Mouse (Mus musculus) brown adipose tissue, adult 24 weeks (tissue): ENCODE measurements around the gene Cep350. TPM values are rescaled to one million over a fixed set of nuclear protein-coding genes. Genes with fewer than 3 reads are reported as not detected.

Experiments
- H3K27ac ChIP-seq: fragments of 200-500 bp; replicated peaks from 2 replicates; pipeline ENCODE4 v1.5.1; 2012; ENCODE audit warnings: low read depth, mild to moderate bottlenecking, low read length
- H3K4me1 ChIP-seq: fragments of 200-500 bp; 2 replicates; pipeline ENCODE4 v1.6.1; 2012; ENCODE audit warnings: low read length, mixed read lengths; ENCODE audit not compliant: control insufficient read depth, insufficient read depth, insufficient read length
- H3K4me3 ChIP-seq: fragments of 200-500 bp; 2 replicates; pipeline ENCODE4 v1.5.1; 2012; ENCODE audit warnings: low read depth, mild to moderate bottlenecking, low read length, moderate library complexity; ENCODE audit not compliant: insufficient read depth
- polyA plus RNA-seq: library from polyadenylated mRNA; stranded (reverse); fragments of >200 nt; gene quantifications from 2 replicates; pipeline ENCODE4 v1.2.4, GENCODE M21; 2012; ENCODE audit not compliant: missing spikeins, insufficient read depth, insufficient read length

The Cep350 gene
- 7.3 and 11.2 TPM in 2 replicates for polyA plus RNA-seq

DNA sequence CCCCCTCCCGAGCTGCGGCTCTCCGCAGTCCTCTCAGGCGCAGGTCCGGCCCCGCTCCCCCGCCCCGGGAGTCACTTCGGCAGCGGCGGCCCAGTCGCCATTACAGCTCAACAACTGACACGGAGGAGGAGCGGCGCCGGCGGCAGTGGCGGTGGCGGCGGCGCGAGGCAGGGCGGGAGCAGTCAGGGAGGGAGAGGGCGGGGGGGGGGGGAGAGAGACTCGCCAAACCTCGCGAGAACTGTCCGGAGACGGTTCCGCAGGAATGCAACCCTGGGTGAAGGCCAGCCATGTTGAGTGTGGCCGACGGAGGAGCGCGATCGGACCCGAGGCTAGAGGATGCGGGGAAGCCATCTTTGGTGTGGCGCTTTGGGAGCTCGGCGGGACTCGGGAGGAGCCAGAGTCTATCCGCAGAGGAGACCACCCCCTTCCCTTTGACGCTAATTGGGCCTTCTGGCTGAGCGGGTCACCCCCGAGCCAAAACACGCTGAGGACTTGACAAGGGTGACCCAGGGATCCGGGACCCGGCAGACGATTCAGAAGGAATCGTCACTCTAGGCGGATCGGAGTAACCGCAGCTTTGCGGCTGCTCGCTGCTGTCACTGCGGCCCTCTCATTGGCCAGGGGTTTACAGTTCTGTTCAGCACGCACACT, at the start of gene Cep350:
Gene Cep350, minus strand, starts transcription at position 188 of the 651 bp plus-strand sequence.
- Histone ChIP-seq H3K4me3 (peak within 1 kb of the TSS; percentile 94), H3K27ac (peak within 1 kb of the TSS; percentile 85), H3K4me1 (no peaks in the 10 kb centered on the region)

- Histone ChIP-seq H3K27ac (no peak overlapping the region), H3K4me1 (no peaks in the 10 kb centered on the region), H3K4me3 (no peak overlapping the region)
Observed at GRCm38 (mm10) chr1:156020402-156020801, 47.3 kb upstream of the Cep350 start.

- Histone ChIP-seq H3K27ac (no peak overlapping the region), H3K4me3 (no peak overlapping the region), H3K4me1 (no peaks in the 10 kb centered on the region)
Observed at GRCm38 (mm10) chr1:156019800-156020199, 46.7 kb upstream of the Cep350 start.

- Histone ChIP-seq H3K4me1 (no peaks in the 10 kb centered on the region), H3K4me3 (no peak overlapping the region), H3K27ac (no peak overlapping the region)
Observed at GRCm38 (mm10) chr1:156009003-156009402, 35.9 kb upstream of the Cep350 start.

GRCm38 (mm10) chr1:156005906-156006305, 32.9 kb upstream of the Cep350 start:
- Histone ChIP-seq H3K4me3 (no peak overlapping the region), H3K27ac (no peak overlapping the region)

DNA sequence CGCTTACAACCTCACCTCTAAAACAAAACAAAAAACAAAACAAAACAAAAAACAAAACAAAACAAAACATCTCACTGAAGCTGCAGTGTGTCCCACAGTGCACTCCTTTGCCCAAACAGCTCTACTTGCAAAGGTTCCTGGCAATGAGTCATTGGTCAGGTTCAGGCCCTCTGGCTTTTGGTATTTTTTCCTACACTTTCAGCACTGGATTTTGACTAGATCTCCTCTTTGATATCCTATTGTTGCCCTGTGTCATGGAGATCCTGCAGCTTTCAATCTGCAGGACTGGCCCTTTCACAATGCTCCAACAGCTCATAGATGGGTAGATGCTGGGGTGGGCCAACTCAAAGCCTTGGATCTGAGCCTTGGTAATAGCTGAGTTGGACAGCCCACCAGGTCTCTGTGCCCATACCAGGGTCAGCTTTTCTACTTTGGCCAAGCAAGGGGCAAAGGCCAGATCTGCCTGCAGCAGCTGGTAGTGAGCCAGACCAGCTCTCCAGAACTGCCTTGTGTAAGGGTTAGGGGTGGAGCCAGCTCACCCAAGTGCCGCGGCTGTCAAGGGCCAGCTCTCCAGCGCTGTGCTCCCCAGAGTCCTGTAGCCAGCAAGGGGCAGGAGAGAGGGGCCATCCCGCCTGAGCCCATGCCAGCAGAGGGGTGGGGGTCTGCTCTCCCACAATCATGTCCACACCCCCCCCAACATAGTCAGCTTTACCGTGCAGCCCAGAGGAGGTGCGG, 30.3 kb upstream of the Cep350 start:
- H3K27ac ChIP-seq, result no peak overlapping the region
- H3K4me1 ChIP-seq, result no peaks in the 10 kb centered on the region
- no peak overlapping the region for H3K4me3 ChIP-seq

More at GRCm38 (mm10) chr1:156005906-156006305, 32.9 kb upstream of the Cep350 start:
- no peaks in the 10 kb centered on the region for H3K4me1 ChIP-seq

- H3K27ac ChIP-seq, result no peak overlapping the region
- H3K4me1 ChIP-seq, result no peaks in the 10 kb centered on the region
- H3K4me3 ChIP-seq, result no peak overlapping the region
Observed at GRCm38 (mm10) chr1:156002366-156002765, 29.3 kb upstream of the Cep350 start.

DNA sequence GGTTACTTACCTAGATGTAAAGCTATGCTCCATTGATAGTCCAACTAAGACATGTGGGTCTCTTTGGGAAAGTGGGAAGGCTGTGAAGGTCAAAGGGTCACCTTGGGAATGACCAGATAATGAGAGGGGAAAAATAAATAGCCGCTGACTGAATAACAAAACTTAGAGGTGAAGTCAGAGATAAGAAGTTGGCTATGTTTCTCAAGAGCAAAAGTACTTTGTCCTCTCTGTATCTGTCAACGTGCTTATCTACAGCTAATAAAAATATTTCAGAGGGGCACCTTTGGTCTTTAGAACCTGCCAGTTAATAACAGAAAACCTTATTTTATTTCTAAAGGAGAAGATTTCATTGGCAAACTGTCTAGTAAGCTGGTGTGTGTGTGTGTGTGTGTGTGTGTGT, 22.6 kb upstream of the Cep350 start:
- no peak overlapping the region for H3K27ac ChIP-seq
- no peaks in the 10 kb centered on the region for H3K4me1 ChIP-seq
- no peak overlapping the region for H3K4me3 ChIP-seq

DNA sequence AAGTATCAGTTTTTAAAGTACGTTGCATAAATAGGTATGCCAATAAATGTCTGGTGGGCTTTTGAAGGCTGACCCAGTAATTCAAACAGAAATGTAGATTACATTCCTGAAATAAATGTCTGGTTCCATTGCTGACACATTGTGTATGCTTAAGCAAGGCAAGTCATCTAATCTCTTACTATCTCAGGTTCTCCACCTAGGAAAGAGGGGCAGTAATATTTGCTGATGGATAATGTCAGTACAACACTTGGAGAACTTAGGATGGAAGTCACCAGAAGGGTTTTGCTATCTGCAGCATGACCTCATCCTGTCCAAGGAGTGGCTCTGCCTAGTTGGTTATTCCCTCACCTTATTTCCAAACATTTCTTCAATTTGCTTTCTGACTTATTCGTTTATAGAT, 21.5 kb upstream of the Cep350 start:
- no peaks in the 10 kb centered on the region for H3K4me1 ChIP-seq
- no peak overlapping the region for H3K27ac ChIP-seq
- H3K4me3 ChIP-seq, result no peak overlapping the region

- Histone ChIP-seq H3K4me3 (no peak overlapping the region), H3K4me1 (no peaks in the 10 kb centered on the region), H3K27ac (no peak overlapping the region)
Observed at GRCm38 (mm10) chr1:155990391-155990790, 17.3 kb upstream of the Cep350 start.

DNA sequence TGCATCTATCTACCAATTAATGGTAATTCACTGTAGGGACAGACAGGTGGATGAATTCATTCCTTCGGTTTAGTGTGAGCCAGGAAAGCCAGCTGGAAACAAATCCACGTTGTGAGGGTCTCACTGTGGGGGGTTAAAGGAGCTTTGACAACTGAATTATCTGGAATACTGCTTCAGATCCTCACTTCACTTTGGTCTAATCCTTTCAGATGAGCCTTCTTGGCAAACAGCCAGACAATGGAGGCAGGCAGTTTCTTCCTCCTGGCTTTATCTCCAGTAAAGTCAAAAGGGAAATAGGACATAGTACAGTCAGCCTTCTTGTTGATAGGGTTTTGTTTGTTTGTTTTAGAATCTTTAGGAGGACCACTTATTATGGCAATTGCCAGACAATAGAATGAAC, 16.3 kb upstream of the Cep350 start:
- no peak overlapping the region for H3K27ac ChIP-seq
- H3K4me3 ChIP-seq, result no peak overlapping the region
- no peaks in the 10 kb centered on the region for H3K4me1 ChIP-seq

DNA sequence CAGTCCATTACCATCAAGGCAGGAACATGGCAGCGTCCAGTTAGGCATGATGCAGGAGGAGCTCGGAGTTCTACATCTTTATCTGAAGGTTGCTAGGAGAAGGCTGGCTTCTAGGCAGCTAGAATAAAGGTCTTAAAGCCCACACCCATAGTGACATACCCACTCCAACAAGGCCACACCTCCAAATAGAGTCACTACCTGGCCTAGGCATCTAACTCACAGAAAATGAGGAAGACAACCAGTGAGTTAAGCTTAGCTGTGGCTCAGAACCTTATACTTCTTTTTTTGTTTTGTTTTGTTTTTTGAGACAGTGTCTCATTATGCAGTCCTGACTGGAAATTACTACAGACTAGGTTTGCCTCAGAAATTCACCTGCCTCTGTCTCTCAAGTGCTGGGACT, 14.6 kb upstream of the Cep350 start:
- H3K4me3 ChIP-seq, result no peak overlapping the region
- no peaks in the 10 kb centered on the region for H3K4me1 ChIP-seq
- no peak overlapping the region for H3K27ac ChIP-seq

DNA sequence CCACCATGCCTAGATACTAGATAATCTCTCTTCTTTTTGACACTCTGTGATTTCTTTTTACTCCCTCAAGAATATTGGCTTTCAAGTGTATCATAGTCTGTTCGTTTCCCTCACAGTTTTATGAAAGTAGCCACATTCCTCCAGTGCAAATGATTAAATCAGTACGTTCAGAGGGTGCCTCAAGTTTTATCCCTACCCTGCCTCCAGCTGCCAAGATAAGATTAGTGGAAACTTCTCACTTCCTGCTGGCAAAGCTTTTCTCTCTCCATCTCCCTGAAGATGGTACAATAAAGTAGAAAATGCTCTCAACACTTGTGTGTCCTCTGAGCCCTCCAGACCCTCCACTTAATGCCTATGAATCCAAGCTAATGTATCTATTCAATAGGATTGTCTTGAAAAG, 1.9 kb upstream of the Cep350 start:
- no peak overlapping the region for H3K27ac ChIP-seq
- H3K4me1 ChIP-seq, result no peaks in the 10 kb centered on the region
- H3K4me3 ChIP-seq, result no peak overlapping the region

GRCm38 (mm10) chr1:155973719-155974379, 794 bp upstream of the Cep350 start:
- peak overlapping the region; percentile 78 for H3K4me3 ChIP-seq
- peak overlapping the region; percentile 85 for H3K27ac ChIP-seq
- H3K4me1 ChIP-seq, result no peaks in the 10 kb centered on the region

- H3K4me3 ChIP-seq, result peak overlapping the region; percentile 94
- H3K4me1 ChIP-seq, result no peaks in the 10 kb centered on the region
- H3K27ac ChIP-seq, result peak overlapping the region; percentile 58
Observed at GRCm38 (mm10) chr1:155972146-155973067, 648 bp downstream of the Cep350 start.
